Mouse (Mus musculus) intestine, embryonic 14.5 days (tissue): ENCODE data around the gene Znhit1. TPM values are rescaled to one million over a fixed set of nuclear protein-coding genes. Genes with fewer than 3 reads are reported as not detected.

Experiments used
- ATAC-seq: fragments of 200-750 bp; cut with Nextera tagmentation; replicated peaks from 2 replicates; pipeline ENCODE4 v1.8.0; 2017; ENCODE audit warnings: low read depth, moderate number of reproducible peaks, moderate TSS enrichment, moderate library complexity; ENCODE audit not compliant: low FRiP score, low TSS enrichment
- DNase-seq: peaks from one replicate; pipeline ENCODE4 v3.0.0-alpha.2; 2018; ENCODE audit warnings: low spot score
- H3K27ac ChIP-seq: fragments of 300-500 bp; sonication (generic); 2 replicates; pipeline ENCODE4 v1.5.1; 2014; ENCODE audit warnings: low read depth, mild to moderate bottlenecking, control low read depth
- H3K27me3 ChIP-seq: fragments of 300-500 bp; sonication (generic); replicated peaks from 2 replicates; pipeline ENCODE4 v1.6.1; 2014; ENCODE audit warnings: low read length, control low read depth; ENCODE audit not compliant: control insufficient read depth, insufficient read depth
- H3K36me3 ChIP-seq: fragments of 300-500 bp; sonication (generic); 2 replicates; pipeline ENCODE4 v1.6.1; 2014; ENCODE audit warnings: low read length, control low read depth; ENCODE audit not compliant: control insufficient read depth, insufficient read depth
- H3K4me1 ChIP-seq: fragments of 300-500 bp; sonication (generic); replicated peaks from 2 replicates; pipeline ENCODE4 v1.6.1; 2014; ENCODE audit warnings: low read length, control low read depth, mixed read lengths; ENCODE audit not compliant: control insufficient read depth, insufficient read depth
- H3K4me2 ChIP-seq: fragments of 300-500 bp; sonication (generic); 2 replicates; pipeline ENCODE4 v1.6.1; 2014; ENCODE audit warnings: low read length
- H3K4me3 ChIP-seq: fragments of 300-500 bp; sonication (generic); 2 replicates; pipeline ENCODE4 v1.5.1; 2014; ENCODE audit warnings: low read depth, low read length, control low read depth, mixed read lengths
- H3K9ac ChIP-seq: fragments of 300-500 bp; sonication (generic); 2 replicates; pipeline ENCODE4 v1.6.1; 2014; ENCODE audit warnings: mild to moderate bottlenecking, low read length
- H3K9me3 ChIP-seq: fragments of 300-500 bp; sonication (generic); 2 replicates; pipeline ENCODE4 v1.6.1; 2016; ENCODE audit warnings: low read length, control low read depth; ENCODE audit not compliant: control insufficient read depth
- WGBS: fragments of 180-500 bp; shearing (Covaris S2); extraction: QIAGEN DNeasy Blood & Tissue Kit; methylation state at CpG from one replicate; pipeline ENCODE4 v1.1.7; 2014; 5-methylcytosine and 5-hydroxymethylcytosine counted together
- polyA plus RNA-seq: library from polyadenylated mRNA; unstranded; fragments of >200 nt; fragmentation: Nextera tagmentation; extraction: Ambion mirVana; gene quantifications from 2 replicates; pipeline ENCODE4 v1.2.1, GENCODE M21; 2014

Znhit1 gene
- polyA plus RNA-seq, 1 experiment from 2014 or later = 102 TPM

- no peak for ATAC-seq
- Histone ChIP-seq H3K4me3 (no peak overlapping the region), H3K4me2 (no peak overlapping the region), H3K36me3 (peaks cover 22% of the 10 kb centered on the region), H3K27me3 (no peaks in the 10 kb centered on the region), H3K4me1 (0 out of 2 replicates have a peak, but pooled peaks cover 4% of the 10 kb centered on the region), H3K27ac (no peak overlapping the region), H3K9me3 (no peaks in the 10 kb centered on the region), H3K9ac (no peak overlapping the region)
- DNase-seq = no peak
- 74% methylated on average over 3 of the region's 5 CpGs for WGBS
These were observed 11.6 kb upstream of the Znhit1 start for GRCm38 (mm10) chr5:136999449-136999848.

- H3K27me3 ChIP-seq = no peaks in the 10 kb centered on the region
- no peak overlapping the region for H3K27ac ChIP-seq
- peaks cover 9% of the 10 kb centered on the region for H3K4me1 ChIP-seq
- no peaks in the 10 kb centered on the region for H3K9me3 ChIP-seq
- ATAC-seq (no peak), DNase-seq (no peak)
- no peak overlapping the region for H3K4me3 ChIP-seq
- H3K9ac ChIP-seq = no peak overlapping the region
- WGBS = 94% methylated on average over 6 of the region's 6 CpGs
- H3K4me2 ChIP-seq = no peak overlapping the region
- peaks cover 55% of the 10 kb centered on the region for H3K36me3 ChIP-seq
These were observed 2.0 kb upstream of the Znhit1 start for GRCm38 (mm10) chr5:136989801-136990200.

GRCm38 (mm10) chr5:136988420-136988819 is 599 bp upstream of the Znhit1 start:
- peaks cover 51% of the 10 kb centered on the region for H3K36me3 ChIP-seq
- H3K9ac ChIP-seq = peak overlapping the region; percentile 92
- ATAC-seq = no peak
- H3K4me3 ChIP-seq = peak overlapping the region; percentile 66
- H3K4me1 ChIP-seq = peaks cover 9% of the 10 kb centered on the region
- H3K27me3 ChIP-seq = no peaks in the 10 kb centered on the region
- H3K4me2 ChIP-seq = peak overlapping the region; percentile 66
- no peaks in the 10 kb centered on the region for H3K9me3 ChIP-seq
- WGBS = 54% methylated on average over 7 of the region's 7 CpGs
- H3K27ac ChIP-seq = no peak overlapping the region
- DNase-seq = no peak

- peaks cover 45% of the 10 kb centered on the region for H3K36me3 ChIP-seq
- H3K27ac ChIP-seq = peak overlapping the region; percentile 90
- H3K9ac ChIP-seq = peak overlapping the region; percentile 92
- WGBS = under 1% methylated on average over 63 of the region's 67 CpGs
- peak overlapping the region; percentile 66 for H3K4me3 ChIP-seq
- H3K4me2 ChIP-seq = peak overlapping the region; percentile 66
- DNase-seq (peak; percentile 92), ATAC-seq (peak; percentile 63)
- peaks cover 9% of the 10 kb centered on the region for H3K4me1 ChIP-seq
- H3K27me3 ChIP-seq = no peaks in the 10 kb centered on the region
- no peaks in the 10 kb centered on the region for H3K9me3 ChIP-seq
These were observed 485 bp downstream of the Znhit1 start for GRCm38 (mm10) chr5:136987138-136987933.

GRCm38 (mm10) chr5:136986695-136987137 is 1.1 kb downstream of the Znhit1 start, which contains the start of gene Plod3:
TSS of gene Plod3 (plus strand) at chr5:136987019.
- H3K4me3 ChIP-seq = peak within 1 kb of the TSS; percentile 66

GRCm38 (mm10) chr5:136984828-136985227 is 3.0 kb downstream of the Znhit1 start:
- Histone ChIP-seq H3K27me3 (no peaks in the 10 kb centered on the region), H3K36me3 (peaks cover 31% of the 10 kb centered on the region), H3K9me3 (no peaks in the 10 kb centered on the region), H3K4me3 (no peak overlapping the region), H3K4me1 (peaks cover 9% of the 10 kb centered on the region), H3K9ac (no peak overlapping the region), H3K4me2 (no peak overlapping the region), H3K27ac (no peak overlapping the region)
- no peak for ATAC-seq
- DNase-seq = no peak
- WGBS = 56% methylated on average over 14 of the region's 14 CpGs

More at GRCm38 (mm10) chr5:136986695-136987137, 1.1 kb downstream of the Znhit1 start, which contains the start of gene Plod3:
- ATAC-seq (peak; percentile 89), DNase-seq (no peak)
- WGBS = under 1% methylated on average over 26 of the region's 26 CpGs
- Histone ChIP-seq H3K36me3 (peaks cover 44% of the 10 kb centered on the region), H3K9me3 (no peaks in the 10 kb centered on the region), H3K4me2 (peak within 1 kb of the TSS; percentile 76), H3K27me3 (no peaks in the 10 kb centered on the region), H3K27ac (peak within 1 kb of the TSS; percentile 90), H3K9ac (peak within 1 kb of the TSS; percentile 92), H3K4me1 (peaks cover 9% of the 10 kb centered on the region)

GRCm38 (mm10) chr5:136982338-136982930 is 5.4 kb downstream of the Znhit1 start:
- no peak overlapping the region for H3K27ac ChIP-seq
- no peaks in the 10 kb centered on the region for H3K9me3 ChIP-seq
- DNase-seq (peak; percentile 68), ATAC-seq (no peak)
- no peak overlapping the region for H3K9ac ChIP-seq
- no peaks in the 10 kb centered on the region for H3K27me3 ChIP-seq
- H3K36me3 ChIP-seq = peaks cover 21% of the 10 kb centered on the region
- H3K4me3 ChIP-seq = no peak overlapping the region
- 55% methylated on average over 14 of the region's 16 CpGs for WGBS
- H3K4me1 ChIP-seq = peaks cover 5% of the 10 kb centered on the region
- H3K4me2 ChIP-seq = no peak overlapping the region

- 91% methylated on average over 8 of the region's 8 CpGs for WGBS
These were observed 6.8 kb downstream of the Znhit1 start for GRCm38 (mm10) chr5:136980974-136981373.

More at GRCm38 (mm10) chr5:136980974-136981373, 6.8 kb downstream of the Znhit1 start:
- Histone ChIP-seq H3K4me1 (peaks cover 2% of the 10 kb centered on the region), H3K36me3 (peaks cover 21% of the 10 kb centered on the region), H3K4me2 (no peak overlapping the region), H3K27ac (no peak overlapping the region), H3K9ac (no peak overlapping the region), H3K27me3 (no peaks in the 10 kb centered on the region), H3K4me3 (no peak overlapping the region), H3K9me3 (no peaks in the 10 kb centered on the region)
- no peak for DNase-seq
- ATAC-seq = no peak
